Mouse (Mus musculus) stomach, embryonic 16.5 days (tissue): ENCODE measurements at regions not wholly inside any gene's neighbourhood (a gene's known extent, or its start where the extent isn't known, plus 50 kb on each side); places are given as distances from the start of the nearest gene placed in this dataset.

ENCODE experiments used
- ATAC-seq: fragments of 200-750 bp; cut with Nextera tagmentation; 2 replicates; pipeline ENCODE4 v1.8.0; 2017; ENCODE audit warnings: moderate number of reproducible peaks, moderate TSS enrichment; ENCODE audit not compliant: insufficient read depth, low FRiP score
- H3K27ac ChIP-seq: fragments of 300-500 bp; sonication (generic); 2 replicates; pipeline ENCODE4 v1.5.1; 2014; ENCODE audit warnings: low read length
- H3K27me3 ChIP-seq: fragments of 300-500 bp; sonication (generic); 2 replicates; pipeline ENCODE4 v1.6.1; 2014; ENCODE audit warnings: low read length, control low read depth, mixed read lengths; ENCODE audit not compliant: control insufficient read depth, insufficient read depth
- H3K36me3 ChIP-seq: fragments of 300-500 bp; sonication (generic); 2 replicates; pipeline ENCODE4 v1.6.1; 2014; ENCODE audit warnings: low read length; ENCODE audit not compliant: control insufficient read depth, insufficient read depth
- H3K4me1 ChIP-seq: fragments of 300-500 bp; sonication (generic); 2 replicates; pipeline ENCODE4 v1.6.1; 2014; ENCODE audit warnings: low read length, control low read depth, mixed read lengths; ENCODE audit not compliant: control insufficient read depth, insufficient read depth
- H3K4me2 ChIP-seq: fragments of 300-500 bp; sonication (generic); 2 replicates; pipeline ENCODE4 v1.6.1; 2014; ENCODE audit warnings: low read depth, low read length, mixed read lengths
- H3K4me3 ChIP-seq: fragments of 300-500 bp; sonication (generic); replicated peaks from 2 replicates; pipeline ENCODE4 v1.5.1; 2014; ENCODE audit warnings: mild to moderate bottlenecking, low read length
- H3K9ac ChIP-seq: fragments of 300-500 bp; sonication (generic); 2 replicates; pipeline ENCODE4 v1.6.1; 2014; ENCODE audit warnings: low read length
- H3K9me3 ChIP-seq: fragments of 300-500 bp; sonication (generic); replicated peaks from 2 replicates; pipeline ENCODE4 v1.6.1; 2016; ENCODE audit warnings: low read length, control low read depth; ENCODE audit not compliant: control insufficient read depth
- WGBS: fragments of 180-500 bp; shearing (Covaris S2); extraction: QIAGEN DNeasy Blood & Tissue Kit; methylation state at CpG from one replicate; pipeline ENCODE4 v1.1.7; 2014; 5-methylcytosine and 5-hydroxymethylcytosine counted together

GRCm38 (mm10) chr6:50059917-50060316 lies 50.1 kb upstream of the Mpp6 start:
- no peaks in the 10 kb centered on the region for H3K9me3 ChIP-seq
- no peak overlapping the region for H3K9ac ChIP-seq
- no peak for ATAC-seq
- H3K4me2 ChIP-seq, result no peak overlapping the region
- no peaks in the 10 kb centered on the region for H3K27me3 ChIP-seq
- 90% methylated on average over 3 of the region's 3 CpGs for WGBS
- H3K36me3 ChIP-seq, result no peaks in the 10 kb centered on the region
- no peak overlapping the region for H3K27ac ChIP-seq
- no peak overlapping the region for H3K4me3 ChIP-seq
- no peaks in the 10 kb centered on the region for H3K4me1 ChIP-seq
